8 mouse cellular contexts compared by ENCODE assay signal in the genomic region with DNA sequence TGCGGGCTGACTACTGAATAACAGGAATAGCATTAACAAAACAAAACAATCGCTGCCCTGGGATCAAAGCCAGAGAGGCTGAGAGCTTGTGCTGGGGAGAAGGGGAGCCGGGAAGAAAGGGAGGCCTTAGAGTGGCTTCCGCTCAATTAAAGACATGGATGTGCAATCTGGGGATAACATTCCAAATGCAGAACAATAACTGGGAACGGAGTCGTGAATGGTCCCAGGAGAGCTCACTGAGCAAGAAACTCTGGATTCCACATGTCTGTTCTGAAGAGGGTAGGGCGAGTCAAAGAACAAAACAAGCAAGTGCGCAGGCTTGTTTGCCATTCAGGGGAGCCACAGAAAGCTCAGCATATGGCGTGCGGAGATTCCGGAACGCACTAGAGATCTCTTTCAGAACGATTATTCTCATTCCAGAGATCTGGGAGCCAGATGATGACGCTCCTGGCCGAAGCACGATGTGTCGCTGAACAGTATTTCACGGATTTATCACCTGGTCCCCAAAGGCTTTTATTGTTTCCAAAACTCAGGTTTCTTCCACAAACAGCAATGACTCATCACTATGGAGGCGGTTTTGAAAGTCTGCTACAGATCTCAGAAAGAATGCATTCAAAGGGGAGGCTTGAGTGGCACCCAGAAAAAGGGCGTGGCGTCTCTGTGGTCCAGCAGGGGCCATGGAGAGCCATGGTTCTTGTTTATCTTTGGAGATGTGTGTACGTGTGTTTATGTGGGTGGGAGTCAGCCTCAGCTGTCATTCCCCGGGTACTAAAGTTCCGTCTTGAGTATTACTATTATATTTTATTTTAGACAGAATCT.
DNase-seq lines count a peak whose midpoint lies in the region; ATAC-seq lines count a peak whose summit lies in the region.

No protein-coding gene starts in this region.

- peak overlapping the region; percentile 13; the same call in 1 of the 2 replicates for H3K27ac ChIP-seq in kidney, embryonic 14.5 days (ENCODE audit: low read depth, low read length)
- no peak overlapping the region for H3K27ac ChIP-seq in hindbrain, embryonic 12.5 days
- peak overlapping the region; percentile 20 for H3K27ac ChIP-seq in midbrain, embryonic 11.5 days (ENCODE audit: low read depth, low read length)

- H3K27me3 ChIP-seq in kidney, embryonic 14.5 days (ENCODE audit: control insufficient read depth, insufficient read depth, low read length) = no peaks in the 10 kb centered on the region
- H3K27me3 ChIP-seq in hindbrain, embryonic 12.5 days = peaks cover 6% of the 10 kb centered on the region; the same call in 1 of the 2 replicates
- no peaks in the 10 kb centered on the region for H3K27me3 ChIP-seq in midbrain, embryonic 11.5 days (ENCODE audit: control insufficient read depth, insufficient read depth, low read length)

- peak overlapping the region; percentile 13; the same call in 1 of the 2 replicates for H3K4me2 ChIP-seq in kidney, embryonic 14.5 days (replicated peaks; ENCODE audit: low read depth, low read length)
- peak overlapping the region; percentile 43 for H3K4me2 ChIP-seq in hindbrain, embryonic 12.5 days (replicated peaks)
- H3K4me2 ChIP-seq in midbrain, embryonic 11.5 days = peak overlapping the region; percentile 23; the same call in 1 of the 2 replicates

- no peak for ATAC-seq in kidney, embryonic 14.5 days (ENCODE audit: low FRiP score, low TSS enrichment)
- no peak for ATAC-seq in hindbrain, embryonic 12.5 days (ENCODE audit: low FRiP score)
- ATAC-seq in midbrain, embryonic 11.5 days (ENCODE audit: low FRiP score) = no peak

- H3K9ac ChIP-seq in kidney, embryonic 14.5 days (ENCODE audit: low read depth, low read length) = no peak overlapping the region
- no peak overlapping the region; the same call in 1 of the 2 replicates for H3K9ac ChIP-seq in hindbrain, embryonic 12.5 days
- H3K9ac ChIP-seq in midbrain, embryonic 11.5 days (ENCODE audit: low read length) = no peak overlapping the region

- 29% methylated on average over 24 of the region's 24 CpGs for WGBS in kidney, embryonic 14.5 days
- WGBS in hindbrain, embryonic 12.5 days = 36% methylated on average over 24 of the region's 24 CpGs
- 38% methylated on average over 24 of the region's 24 CpGs for WGBS in midbrain, embryonic 11.5 days

- H3K4me1 ChIP-seq in kidney, embryonic 14.5 days (ENCODE audit: control insufficient read depth, insufficient read depth, low read length) = no peaks in the 10 kb centered on the region
- H3K4me1 ChIP-seq in hindbrain, embryonic 12.5 days = 0 out of 2 replicates have a peak, but pooled peaks cover 5% of the 10 kb centered on the region
- H3K4me1 ChIP-seq in midbrain, embryonic 11.5 days (ENCODE audit: control insufficient read depth, insufficient read depth, low read length) = peaks cover 8% of the 10 kb centered on the region

- no peaks in the 10 kb centered on the region for H3K36me3 ChIP-seq in kidney, embryonic 14.5 days (ENCODE audit: control insufficient read depth, insufficient read depth, low read length)
- H3K36me3 ChIP-seq in hindbrain, embryonic 12.5 days = no peaks in the 10 kb centered on the region
- no peaks in the 10 kb centered on the region for H3K36me3 ChIP-seq in midbrain, embryonic 11.5 days (ENCODE audit: control insufficient read depth, insufficient read depth, low read length)

- no peaks in the 10 kb centered on the region for H3K9me3 ChIP-seq in kidney, embryonic 14.5 days (ENCODE audit: control insufficient read depth, low read length)
- H3K9me3 ChIP-seq in hindbrain, embryonic 12.5 days (replicated peaks) = no peaks in the 10 kb centered on the region
- no peaks in the 10 kb centered on the region for H3K9me3 ChIP-seq in midbrain, embryonic 11.5 days (ENCODE audit: control insufficient read depth, low read length)

- 0 out of 2 replicates have a peak overlapping the region, but pooled peaks have one; percentile 0 for H3K4me3 ChIP-seq in kidney, embryonic 14.5 days (ENCODE audit: low read length)
- no peak overlapping the region for H3K4me3 ChIP-seq in hindbrain, embryonic 12.5 days
- no peak overlapping the region; the same call in 1 of the 2 replicates for H3K4me3 ChIP-seq in midbrain, embryonic 11.5 days (ENCODE audit: low read depth, low read length)

- DNase-seq in kidney, postnatal 36 days = no peak
- DNase-seq in embryo, embryonic 9.5 days (ENCODE audit: extremely low spot score) = peak; percentile 46
- peak; percentile 91 for DNase-seq in midbrain, embryonic 11.5 days (ENCODE audit: low spot score, missing footprints)
- DNase-seq in adrenal gland, adult 18-20 months (ENCODE audit: low spot score in 2 of 2) = no peak
- no peak for DNase-seq in cerebellum, postnatal 36 days
- DNase-seq in urinary bladder, adult 18-20 months (ENCODE audit: low spot score in 2 of 2) = no peak

Comparison
In these comparisons a context has a peak if more than half of its experiments do, and no peak if none do; other contexts are left out.
1. DNase-seq: peak in embryo, embryonic 9.5 days (single experiment) and midbrain, embryonic 11.5 days (single experiment); none in kidney, postnatal 36 days (0 of 2), adrenal gland, adult 18-20 months (0 of 2), cerebellum, postnatal 36 days (0 of 2) and urinary bladder, adult 18-20 months (0 of 2).
2. Peak in every context shown above with its lines, with median percentiles within 50 percentile points of each other: H3K4me2 ChIP-seq.